Mouse (Mus musculus): Measurements from ENCODE around the gene Olfr1475. TPM values are rescaled to one million over a fixed set of nuclear protein-coding genes. Genes with fewer than 3 reads are reported as not detected.
"Not testable (repeated sequence)": the region's sequence is repeated elsewhere in the genome, so short reads cannot be mapped to it uniquely, and the experiment has no call there.

Gene Olfr1475
- polyA plus RNA-seq (2014; fragmentation: Nextera tagmentation; extraction: Ambion mirVana) = not detected in 2 replicates

- no peaks in the 10 kb centered on the region for H3K36me3 ChIP-seq (ENCODE audit: control insufficient read depth, insufficient read depth, low read length)
- H3K9me3 ChIP-seq (ENCODE audit: control insufficient read depth, low read length) = no peaks in the 10 kb centered on the region
- H3K27ac ChIP-seq (ENCODE audit: low read depth, low read length) = no peak within 1 kb of the TSS
- ATAC-seq (replicated peaks; ENCODE audit: low FRiP score) = no peak
- H3K27me3 ChIP-seq (ENCODE audit: control insufficient read depth, insufficient read depth, low read length) = no peaks in the 10 kb centered on the region
- no peak within 1 kb of the TSS for H3K4me3 ChIP-seq (ENCODE audit: low read depth, low read length)
- H3K4me1 ChIP-seq (replicated peaks; ENCODE audit: control insufficient read depth, insufficient read depth, low read length) = no peaks in the 10 kb centered on the region
- H3K9ac ChIP-seq (ENCODE audit: low read length) = no peak within 1 kb of the TSS
- DNase-seq (ENCODE audit: low spot score) = no peak
- H3K4me2 ChIP-seq (ENCODE audit: low read depth, low read length, severe bottlenecking) = no peak within 1 kb of the TSS
Measured at GRCm38 (mm10) chr19:13480096-13480495, at the start of gene Olfr1475. Olfr1475 (minus strand) TSS chr19:13480196.

GRCm38 (mm10) chr19:13527613-13528012 is 47.6 kb upstream of the Olfr1475 start, which contains the start of gene Olfr1480:
Olfr1480 (plus strand) TSS chr19:13527913.
- WGBS = 90% methylated on average over 2 of the region's 2 CpGs
- Histone ChIP-seq H3K4me2 (ENCODE audit: low read depth, low read length, severe bottlenecking) (no peak within 1 kb of the TSS), H3K27ac (ENCODE audit: low read depth, low read length) (no peak within 1 kb of the TSS), H3K9ac (ENCODE audit: low read length) (no peak within 1 kb of the TSS), H3K27me3 (ENCODE audit: control insufficient read depth, insufficient read depth, low read length) (no peaks in the 10 kb centered on the region), H3K4me3 (ENCODE audit: low read depth, low read length) (no peak within 1 kb of the TSS), H3K36me3 (ENCODE audit: control insufficient read depth, insufficient read depth, low read length) (no peaks in the 10 kb centered on the region), H3K9me3 (ENCODE audit: control insufficient read depth, low read length) (peaks cover 7% of the 10 kb centered on the region; the same call in 1 of the 2 replicates), H3K4me1 (replicated peaks; ENCODE audit: control insufficient read depth, insufficient read depth, low read length) (no peaks in the 10 kb centered on the region)
- DNase-seq (ENCODE audit: low spot score) = no peak
- no peak for ATAC-seq (replicated peaks; ENCODE audit: low FRiP score)

GRCm38 (mm10) chr19:13500246-13500645 is 20.2 kb upstream of the Olfr1475 start, which contains the start of gene Olfr1477:
Olfr1477 (plus strand) TSS chr19:13500546.
- 85% methylated on average over 3 of the region's 3 CpGs for WGBS
- no peaks in the 10 kb centered on the region for H3K27me3 ChIP-seq (ENCODE audit: control insufficient read depth, insufficient read depth, low read length)

GRCm38 (mm10) chr19:13469265-13469664 is 10.7 kb downstream of the Olfr1475 start, which contains the start of gene Olfr1474:
Olfr1474 (plus strand) TSS chr19:13469565.
- not testable (repeated sequence) for ATAC-seq (replicated peaks; ENCODE audit: low FRiP score); DNase-seq (ENCODE audit: low spot score); H3K36me3 ChIP-seq (ENCODE audit: control insufficient read depth, insufficient read depth, low read length); H3K27ac ChIP-seq (ENCODE audit: low read depth, low read length); H3K4me3 ChIP-seq (ENCODE audit: low read depth, low read length); H3K9ac ChIP-seq (ENCODE audit: low read length); H3K4me1 ChIP-seq (replicated peaks; ENCODE audit: control insufficient read depth, insufficient read depth, low read length); H3K27me3 ChIP-seq (ENCODE audit: control insufficient read depth, insufficient read depth, low read length); H3K4me2 ChIP-seq (ENCODE audit: low read depth, low read length, severe bottlenecking); H3K9me3 ChIP-seq (ENCODE audit: control insufficient read depth, low read length)
- WGBS = 84% methylated on average over 4 of the region's 4 CpGs

More at GRCm38 (mm10) chr19:13500246-13500645, 20.2 kb upstream of the Olfr1475 start, which contains the start of gene Olfr1477:
- Histone ChIP-seq H3K4me2 (ENCODE audit: low read depth, low read length, severe bottlenecking) (no peak within 1 kb of the TSS), H3K9me3 (ENCODE audit: control insufficient read depth, low read length) (no peaks in the 10 kb centered on the region; the same call in 1 of the 2 replicates), H3K36me3 (ENCODE audit: control insufficient read depth, insufficient read depth, low read length) (no peaks in the 10 kb centered on the region), H3K27ac (ENCODE audit: low read depth, low read length) (no peak within 1 kb of the TSS), H3K4me1 (replicated peaks; ENCODE audit: control insufficient read depth, insufficient read depth, low read length) (no peaks in the 10 kb centered on the region), H3K4me3 (ENCODE audit: low read depth, low read length) (no peak within 1 kb of the TSS), H3K9ac (ENCODE audit: low read length) (no peak within 1 kb of the TSS)
- ATAC-seq (replicated peaks; ENCODE audit: low FRiP score) (no peak), DNase-seq (ENCODE audit: low spot score) (no peak)

GRCm38 (mm10) chr19:13455986-13456385 is 24.0 kb downstream of the Olfr1475 start, which contains the start of gene Olfr1472:
Olfr1472 (minus strand) TSS chr19:13456086.
- 84% methylated on average over 1 of the region's 1 CpGs for WGBS
- Histone ChIP-seq H3K27ac (ENCODE audit: low read depth, low read length) (no peak within 1 kb of the TSS), H3K4me1 (replicated peaks; ENCODE audit: control insufficient read depth, insufficient read depth, low read length) (no peaks in the 10 kb centered on the region), H3K4me3 (ENCODE audit: low read depth, low read length) (no peak within 1 kb of the TSS), H3K9ac (ENCODE audit: low read length) (no peak within 1 kb of the TSS), H3K27me3 (ENCODE audit: control insufficient read depth, insufficient read depth, low read length) (no peaks in the 10 kb centered on the region), H3K36me3 (ENCODE audit: control insufficient read depth, insufficient read depth, low read length) (no peaks in the 10 kb centered on the region), H3K4me2 (ENCODE audit: low read depth, low read length, severe bottlenecking) (no peak within 1 kb of the TSS), H3K9me3 (ENCODE audit: control insufficient read depth, low read length) (no peaks in the 10 kb centered on the region; the same call in 1 of the 2 replicates)
- ATAC-seq (replicated peaks; ENCODE audit: low FRiP score) = no peak
- DNase-seq (ENCODE audit: low spot score) = no peak

GRCm38 (mm10) chr19:13443109-13443508 is 36.9 kb downstream of the Olfr1475 start, which contains the start of gene Olfr1471:
Olfr1471 (plus strand) TSS chr19:13443409.
- not testable (repeated sequence) for H3K4me3 ChIP-seq (ENCODE audit: low read depth, low read length); H3K4me2 ChIP-seq (ENCODE audit: low read depth, low read length, severe bottlenecking); H3K27me3 ChIP-seq (ENCODE audit: control insufficient read depth, insufficient read depth, low read length); H3K9ac ChIP-seq (ENCODE audit: low read length); H3K27ac ChIP-seq (ENCODE audit: low read depth, low read length); ATAC-seq (replicated peaks; ENCODE audit: low FRiP score); H3K4me1 ChIP-seq (replicated peaks; ENCODE audit: control insufficient read depth, insufficient read depth, low read length); DNase-seq (ENCODE audit: low spot score); H3K9me3 ChIP-seq (ENCODE audit: control insufficient read depth, low read length); H3K36me3 ChIP-seq (ENCODE audit: control insufficient read depth, insufficient read depth, low read length)
- WGBS = 76% methylated on average over 2 of the region's 2 CpGs

Other genes starting within 250 kb of the Olfr1475 start
- not detected in 2 replicates for gene Olfr1463, start 248.9 kb downstream of the Olfr1475 start, polyA plus RNA-seq (2014; fragmentation: Nextera tagmentation; extraction: Ambion mirVana)
- not detected in 2 replicates for gene Olfr1465, start 164.7 kb downstream of the Olfr1475 start, polyA plus RNA-seq (2014; fragmentation: Nextera tagmentation; extraction: Ambion mirVana)
- gene Olfr1466, start 141.3 kb downstream of the Olfr1475 start, polyA plus RNA-seq (2014; fragmentation: Nextera tagmentation; extraction: Ambion mirVana) = not detected in 2 replicates
- not detected in 2 replicates for gene Olfr1467, start 118.0 kb downstream of the Olfr1475 start, polyA plus RNA-seq (2014; fragmentation: Nextera tagmentation; extraction: Ambion mirVana)
- gene Olfr1469, start 72.3 kb downstream of the Olfr1475 start, polyA plus RNA-seq (2014; fragmentation: Nextera tagmentation; extraction: Ambion mirVana) = not detected in 2 replicates
- gene Olfr1471, start 36.8 kb downstream of the Olfr1475 start, polyA plus RNA-seq (2014; fragmentation: Nextera tagmentation; extraction: Ambion mirVana) = not detected in 2 replicates
- not detected in 2 replicates for gene Olfr1472, start 24.1 kb downstream of the Olfr1475 start, polyA plus RNA-seq (2014; fragmentation: Nextera tagmentation; extraction: Ambion mirVana)
- gene Olfr1474, start 10.6 kb downstream of the Olfr1475 start, polyA plus RNA-seq (2014; fragmentation: Nextera tagmentation; extraction: Ambion mirVana) = not detected in 2 replicates
- gene Olfr1477, start 20.4 kb upstream of the Olfr1475 start, polyA plus RNA-seq (2014; fragmentation: Nextera tagmentation; extraction: Ambion mirVana) = not detected in 2 replicates
- not detected in 2 replicates for gene Olfr1480, start 47.7 kb upstream of the Olfr1475 start, polyA plus RNA-seq (2014; fragmentation: Nextera tagmentation; extraction: Ambion mirVana)
- not detected in 2 replicates for gene Olfr1484, start 103.3 kb upstream of the Olfr1475 start, polyA plus RNA-seq (2014; fragmentation: Nextera tagmentation; extraction: Ambion mirVana)
- gene Olfr1487, start 137.2 kb upstream of the Olfr1475 start, polyA plus RNA-seq (2014; fragmentation: Nextera tagmentation; extraction: Ambion mirVana) = not detected in 2 replicates
- not detected in 2 replicates for gene Olfr1489, start 151.4 kb upstream of the Olfr1475 start, polyA plus RNA-seq (2014; fragmentation: Nextera tagmentation; extraction: Ambion mirVana)
- not detected in 2 replicates for gene Olfr1490, start 170.9 kb upstream of the Olfr1475 start, polyA plus RNA-seq (2014; fragmentation: Nextera tagmentation; extraction: Ambion mirVana)
- not detected in 2 replicates for gene Olfr1491, start 217.1 kb upstream of the Olfr1475 start, polyA plus RNA-seq (2014; fragmentation: Nextera tagmentation; extraction: Ambion mirVana)
- not detected in 2 replicates for gene Olfr1493-ps1, start 243.1 kb upstream of the Olfr1475 start, polyA plus RNA-seq (2014; fragmentation: Nextera tagmentation; extraction: Ambion mirVana)

All from forebrain, embryonic 11.5 days (tissue).